Mouse (Mus musculus): ENCODE measurements at regions not wholly inside any gene's neighbourhood (a gene's known extent, or its start where the extent isn't known, plus 50 kb on each side); places are given as distances from the start of the nearest gene placed in this dataset.

DNA sequence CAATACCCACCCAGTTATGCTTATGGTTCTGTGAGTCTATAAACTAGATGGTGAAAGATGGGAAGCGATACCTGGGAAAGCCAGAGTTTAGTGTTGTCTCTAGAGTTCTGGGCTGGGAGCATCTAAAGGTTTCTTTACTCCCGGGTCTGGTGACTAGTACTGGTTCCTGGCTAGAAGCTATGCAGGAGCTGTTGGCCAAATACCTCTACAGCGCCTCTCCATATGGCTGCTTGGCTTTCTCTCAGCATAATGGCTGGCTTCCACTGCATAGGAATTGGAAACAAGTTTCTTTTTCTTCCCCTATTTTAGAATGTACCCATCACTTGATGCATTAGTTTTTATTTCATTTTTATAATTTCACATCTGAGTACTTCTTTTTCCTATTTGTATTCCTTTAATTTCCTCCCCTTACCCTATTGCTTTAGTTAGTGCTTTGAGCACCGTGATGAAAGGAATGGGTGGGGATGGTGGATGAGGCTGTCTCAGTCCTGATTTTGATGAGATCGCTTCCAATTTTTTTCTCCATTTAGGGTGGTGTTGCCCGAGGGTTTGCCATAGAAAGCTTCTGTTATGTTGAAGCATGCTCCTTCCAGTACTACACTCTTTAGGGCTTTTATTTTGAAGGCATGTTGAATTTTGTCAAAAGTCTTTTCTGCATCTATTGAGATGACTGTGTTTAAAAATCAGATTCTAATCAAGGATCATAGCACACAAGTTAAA, 71.5 kb upstream of the Fmo9 start:
- no peak for TF ChIP-seq CTCF (IDR thresholded peaks at IDR 0.05; ENCODE audit: extremely low read depth, insufficient read depth, low read length)
- TF ChIP-seq POLR2A (IDR thresholded peaks at IDR 0.05; ENCODE audit: extremely low read depth, insufficient read depth, low read length) = no peak

All from cortical plate, adult 2 months (tissue).